Mouse (Mus musculus): ENCODE data around the gene Kdm2b. TPM values are rescaled to one million over a fixed set of nuclear protein-coding genes. Genes with fewer than 3 reads are reported as not detected.

The Kdm2b gene
- polyA plus RNA-seq, 1 experiment, result 30.3 TPM

- Histone ChIP-seq H3K4me1 (ENCODE audit: control insufficient read depth, insufficient read depth, insufficient read length) (peaks cover 23% of the 10 kb centered on the region; the same call in 1 of the 2 replicates), H3K27me3 (ENCODE audit: control insufficient read depth, insufficient read depth, low read length) (no peaks in the 10 kb centered on the region), H3K27ac (ENCODE audit: insufficient read depth, low read length) (no peak overlapping the region), H3K36me3 (ENCODE audit: control insufficient read depth, insufficient read depth, low read length) (no peaks in the 10 kb centered on the region), H3K4me3 (ENCODE audit: extremely low read depth, insufficient read depth, insufficient read length) (no peak overlapping the region)
- 49% methylated on average over 7 of the region's 7 CpGs for WGBS
- TF ChIP-seq CTCF (IDR thresholded peaks at IDR 0.05; ENCODE audit: extremely low read depth, insufficient read depth, insufficient read length, insufficient replicate concordance) (no peak), POLR2A (IDR thresholded peaks at IDR 0.05; ENCODE audit: low read depth, low read length) (no peak)
- no peak for DNase-seq (ENCODE audit: low read depth in 1 of 2, low spot score in 2 of 2)
Measured at GRCm38 (mm10) chr5:123021438-123021837, 31.8 kb upstream of the Kdm2b start.

- H3K27me3 ChIP-seq (ENCODE audit: control insufficient read depth, insufficient read depth, low read length), result no peaks in the 10 kb centered on the region
- H3K36me3 ChIP-seq (ENCODE audit: control insufficient read depth, insufficient read depth, low read length), result no peaks in the 10 kb centered on the region
- DNase-seq (ENCODE audit: low read depth in 1 of 2, low spot score in 2 of 2), result no peak
- peaks cover 17% of the 10 kb centered on the region; the same call in 1 of the 2 replicates for H3K4me1 ChIP-seq (ENCODE audit: control insufficient read depth, insufficient read depth, insufficient read length)
- H3K27ac ChIP-seq (ENCODE audit: insufficient read depth, low read length), result no peak overlapping the region
- H3K4me3 ChIP-seq (ENCODE audit: extremely low read depth, insufficient read depth, insufficient read length), result no peak overlapping the region
- WGBS, result 86% methylated on average over 5 of the region's 5 CpGs
- TF ChIP-seq POLR2A (IDR thresholded peaks at IDR 0.05; ENCODE audit: low read depth, low read length), result no peak
- TF ChIP-seq CTCF (IDR thresholded peaks at IDR 0.05; ENCODE audit: extremely low read depth, insufficient read depth, insufficient read length, insufficient replicate concordance), result no peak
Measured at GRCm38 (mm10) chr5:123020426-123020825, 30.8 kb upstream of the Kdm2b start.

- H3K4me1 ChIP-seq (ENCODE audit: control insufficient read depth, insufficient read depth, insufficient read length), result peaks cover 13% of the 10 kb centered on the region; the same call in 1 of the 2 replicates
- no peaks in the 10 kb centered on the region for H3K36me3 ChIP-seq (ENCODE audit: control insufficient read depth, insufficient read depth, low read length)
- H3K4me3 ChIP-seq (ENCODE audit: extremely low read depth, insufficient read depth, insufficient read length), result no peak overlapping the region
- DNase-seq (ENCODE audit: low read depth in 1 of 2, low spot score in 2 of 2), result no peak
- H3K27me3 ChIP-seq (ENCODE audit: control insufficient read depth, insufficient read depth, low read length), result no peaks in the 10 kb centered on the region
- 0 out of 2 replicates have a peak overlapping the region, but pooled peaks have one; percentile 44 for H3K27ac ChIP-seq (ENCODE audit: insufficient read depth, low read length)
- WGBS, result 35% methylated on average over 10 of the region's 10 CpGs
- TF ChIP-seq CTCF (IDR thresholded peaks at IDR 0.05; ENCODE audit: extremely low read depth, insufficient read depth, insufficient read length, insufficient replicate concordance), result no peak
Measured at GRCm38 (mm10) chr5:123019336-123020016, 29.9 kb upstream of the Kdm2b start.

- no peak for DNase-seq (ENCODE audit: low read depth in 1 of 2, low spot score in 2 of 2)
- 58% methylated on average over 4 of the region's 4 CpGs for WGBS
- peaks cover 15% of the 10 kb centered on the region; the same call in 1 of the 2 replicates for H3K4me1 ChIP-seq (ENCODE audit: control insufficient read depth, insufficient read depth, insufficient read length)
- no peaks in the 10 kb centered on the region for H3K36me3 ChIP-seq (ENCODE audit: control insufficient read depth, insufficient read depth, low read length)
- H3K4me3 ChIP-seq (ENCODE audit: extremely low read depth, insufficient read depth, insufficient read length), result no peak overlapping the region
- H3K27ac ChIP-seq (ENCODE audit: insufficient read depth, low read length), result no peak overlapping the region
- H3K27me3 ChIP-seq (ENCODE audit: control insufficient read depth, insufficient read depth, low read length), result no peaks in the 10 kb centered on the region
- TF ChIP-seq CTCF (IDR thresholded peaks at IDR 0.05; ENCODE audit: extremely low read depth, insufficient read depth, insufficient read length, insufficient replicate concordance) (no peak), POLR2A (IDR thresholded peaks at IDR 0.05; ENCODE audit: low read depth, low read length) (no peak)
Measured at GRCm38 (mm10) chr5:123017504-123017903, 27.9 kb upstream of the Kdm2b start.

- no peak for TF ChIP-seq CTCF (IDR thresholded peaks at IDR 0.05; ENCODE audit: extremely low read depth, insufficient read depth, insufficient read length, insufficient replicate concordance)
- TF ChIP-seq POLR2A (IDR thresholded peaks at IDR 0.05; ENCODE audit: low read depth, low read length), result no peak
- Histone ChIP-seq H3K4me3 (ENCODE audit: extremely low read depth, insufficient read depth, insufficient read length) (peak overlapping the region; percentile 71), H3K4me1 (ENCODE audit: control insufficient read depth, insufficient read depth, insufficient read length) (peaks cover 15% of the 10 kb centered on the region; the same call in 1 of the 2 replicates), H3K27ac (ENCODE audit: insufficient read depth, low read length) (peak overlapping the region; percentile 88; the same call in 1 of the 2 replicates), H3K27me3 (ENCODE audit: control insufficient read depth, insufficient read depth, low read length) (no peaks in the 10 kb centered on the region), H3K36me3 (ENCODE audit: control insufficient read depth, insufficient read depth, low read length) (no peaks in the 10 kb centered on the region)
- WGBS, result 8% methylated on average over 8 of the region's 8 CpGs
- DNase-seq (ENCODE audit: low read depth in 1 of 2, low spot score in 2 of 2), result peak; percentile 29 to 30
Measured at GRCm38 (mm10) chr5:123015915-123016314, 26.3 kb upstream of the Kdm2b start.

GRCm38 (mm10) chr5:123014753-123015701 lies 25.4 kb upstream of the Kdm2b start, which contains the start of gene Orai1:
TSS of gene Orai1 (plus strand) at chr5:123015074.
- peak; percentile 90 to 96 for DNase-seq (ENCODE audit: low read depth in 1 of 2, low spot score in 2 of 2)
- Histone ChIP-seq H3K4me3 (ENCODE audit: extremely low read depth, insufficient read depth, insufficient read length) (peak within 1 kb of the TSS; percentile 71), H3K4me1 (ENCODE audit: control insufficient read depth, insufficient read depth, insufficient read length) (peaks cover 15% of the 10 kb centered on the region; the same call in 1 of the 2 replicates), H3K27ac (ENCODE audit: insufficient read depth, low read length) (peak within 1 kb of the TSS; percentile 88), H3K27me3 (ENCODE audit: control insufficient read depth, insufficient read depth, low read length) (no peaks in the 10 kb centered on the region), H3K36me3 (ENCODE audit: control insufficient read depth, insufficient read depth, low read length) (no peaks in the 10 kb centered on the region)
- TF ChIP-seq CTCF (IDR thresholded peaks at IDR 0.05; ENCODE audit: extremely low read depth, insufficient read depth, insufficient read length, insufficient replicate concordance) (no peak), POLR2A (IDR thresholded peaks at IDR 0.05; ENCODE audit: low read depth, low read length) (peak; percentile 64)
- WGBS, result under 1% methylated on average over 98 of the region's 106 CpGs

Data from spleen, adult 2 months (tissue).